Mouse (Mus musculus): ENCODE measurements around the gene Col25a1. TPM values are rescaled to one million over a fixed set of nuclear protein-coding genes. Genes with fewer than 3 reads are reported as not detected.

The Col25a1 gene
- total RNA-seq, 2 experiments from 2014 or later: 0.53 to 0.91 TPM

DNA sequence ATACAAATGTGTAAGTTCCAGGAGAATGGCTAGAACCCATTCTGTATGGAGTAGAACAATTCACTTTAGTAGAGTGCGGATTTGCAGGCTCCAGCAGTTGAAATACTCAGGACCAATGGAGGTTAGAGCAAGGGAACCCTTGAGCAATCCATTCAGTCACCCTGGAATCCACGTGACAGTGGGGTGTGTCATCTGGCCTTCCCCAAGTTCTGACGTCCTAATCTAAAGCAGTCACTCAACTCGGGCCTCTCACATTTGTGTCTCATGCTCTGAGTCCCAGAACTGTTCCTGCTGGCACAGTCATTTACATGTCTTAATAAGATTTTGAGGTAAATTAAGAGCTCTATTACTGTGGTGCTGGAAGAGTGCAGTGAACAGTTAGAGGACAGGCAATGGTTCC lies 28.6 kb downstream of the Col25a1 start:
- no peak for DNase-seq
- intact Hi-C loops (cut with DNase I; ENCODE audit: low total_unique reads): no loop called here

- no peak for DNase-seq
- intact Hi-C loops (cut with DNase I; ENCODE audit: low total_unique reads): no loop called here
Measured at GRCm38 (mm10) chr3:130160902-130161301, 29.6 kb downstream of the Col25a1 start.

DNA sequence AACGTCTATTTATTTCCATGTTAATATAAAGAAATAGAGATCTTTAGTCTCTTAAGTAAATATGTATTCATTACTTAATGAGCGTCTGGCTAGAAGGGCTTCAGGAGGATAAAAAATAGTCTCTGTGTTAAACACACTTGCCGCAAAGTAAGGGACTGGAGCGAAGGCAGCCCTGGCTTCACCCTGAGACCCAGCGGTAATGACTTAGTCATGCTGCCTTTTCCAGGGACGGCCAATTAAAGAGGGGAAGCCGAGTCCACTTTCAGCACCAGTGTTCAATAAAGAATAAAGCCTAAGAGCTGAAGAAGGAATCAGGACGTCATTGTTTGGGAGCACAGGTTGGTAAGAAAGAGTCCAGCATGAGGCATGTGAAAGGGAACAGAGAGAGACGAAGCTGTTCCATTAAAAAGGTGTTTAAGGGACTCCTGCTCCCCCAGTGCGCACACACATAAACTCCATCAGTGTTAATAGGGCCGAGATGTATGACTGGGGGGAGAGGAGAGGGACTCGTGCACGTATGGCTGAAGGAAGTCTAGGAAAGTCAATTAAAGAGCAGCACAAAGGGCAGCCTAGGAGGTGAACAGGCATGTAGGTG lies 30.1 kb downstream of the Col25a1 start:
- DNase-seq: no peak
- intact Hi-C loops (cut with DNase I; ENCODE audit: low total_unique reads): no loop called here

GRCm38 (mm10) chr3:130166875-130167274 lies 35.6 kb downstream of the Col25a1 start:
- intact Hi-C loops (cut with DNase I; ENCODE audit: low total_unique reads): no loop called here
- DNase-seq: no peak

DNA sequence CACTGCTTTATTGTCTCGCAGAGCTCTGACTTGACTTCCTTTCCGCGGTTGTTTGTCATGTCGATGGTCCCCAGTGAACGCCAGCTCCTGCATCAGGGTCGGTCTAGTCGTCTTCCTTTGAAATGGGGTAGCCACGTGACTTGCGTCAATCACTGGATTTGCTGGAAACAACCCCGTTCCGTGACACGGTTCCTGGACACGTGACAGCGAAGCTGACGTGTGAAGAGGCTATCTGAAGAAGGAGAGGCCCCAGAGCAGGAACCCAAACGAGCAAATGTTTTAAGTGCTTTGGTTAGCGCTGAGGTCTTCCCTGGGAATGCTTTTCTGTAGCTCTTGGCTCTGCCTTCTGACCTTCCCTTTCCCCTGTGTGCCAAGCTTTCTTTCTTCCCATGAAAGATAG lies 41.5 kb downstream of the Col25a1 start:
- no peak for DNase-seq
- intact Hi-C loops (cut with DNase I; ENCODE audit: low total_unique reads): no loop called here

DNA sequence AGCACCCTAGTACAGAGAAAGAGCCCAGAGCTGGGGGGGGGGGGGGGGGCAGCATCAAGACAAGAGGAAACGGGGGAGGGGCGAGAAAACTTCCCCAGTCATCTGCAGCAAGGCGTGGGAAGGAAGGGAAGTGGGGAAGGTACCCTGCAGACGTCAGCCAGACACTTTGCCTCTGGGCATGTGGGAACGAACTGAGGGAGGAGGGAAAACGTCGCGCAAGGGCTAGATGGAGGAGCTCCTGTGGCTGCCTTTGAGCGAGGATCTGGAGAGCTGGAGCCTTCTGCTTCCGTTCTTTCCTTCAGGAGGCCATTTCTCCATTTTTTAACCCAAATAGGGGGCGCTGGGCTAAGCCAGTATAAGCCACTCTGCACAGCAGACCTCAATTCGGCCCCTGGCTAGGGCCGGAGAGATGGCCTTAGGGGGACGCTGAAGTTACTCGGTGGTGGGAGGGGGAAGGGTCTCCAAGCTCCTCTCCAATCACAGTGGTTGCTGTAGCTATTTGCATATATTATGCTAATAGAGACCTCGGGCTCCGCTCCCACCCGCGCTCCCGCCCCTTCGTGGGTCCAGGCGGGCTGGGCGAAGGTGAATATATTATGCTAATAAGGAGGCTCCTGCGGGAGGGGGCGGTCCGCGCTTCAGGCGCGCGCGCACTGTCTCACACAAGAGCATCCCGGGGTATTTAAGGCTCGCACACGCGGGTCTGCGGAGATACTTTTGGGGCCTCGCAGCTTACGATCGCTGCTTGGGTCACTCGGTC lies 49.1 kb downstream of the Col25a1 start:
- DNase-seq: peak; percentile 61
- intact Hi-C loops (cut with DNase I; ENCODE audit: low total_unique reads): no loop called here

- DNase-seq: peak; percentile 14
- intact Hi-C loops (cut with DNase I; ENCODE audit: low total_unique reads): no loop called here
Measured at GRCm38 (mm10) chr3:130180964-130181590, 49.8 kb downstream of the Col25a1 start.

DNA sequence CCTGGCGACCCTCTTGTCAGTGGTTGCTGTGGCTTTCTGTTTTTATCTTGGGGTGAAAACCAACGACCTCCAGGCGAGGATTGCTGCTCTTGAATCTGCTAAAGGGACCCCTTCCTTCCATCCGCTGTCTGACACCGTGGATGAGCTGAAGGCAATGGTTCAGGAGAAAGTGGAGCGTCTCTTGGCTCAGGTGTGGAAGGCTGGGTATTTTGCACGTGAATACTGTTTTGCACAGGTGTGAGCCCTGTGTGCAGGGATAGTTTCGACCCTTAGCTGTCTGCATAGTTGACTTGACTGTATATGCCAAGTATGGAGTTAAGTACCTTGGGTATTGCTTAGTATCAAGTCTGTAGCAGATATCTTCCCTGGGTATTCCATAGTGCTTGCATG lies 50.3 kb downstream of the Col25a1 start:
- intact Hi-C loops (cut with DNase I; ENCODE audit: low total_unique reads): no loop called here
- no peak for DNase-seq

GRCm38 (mm10) chr3:130182450-130182849 lies 51.1 kb downstream of the Col25a1 start:
- no peak for DNase-seq
- intact Hi-C loops (cut with DNase I; ENCODE audit: low total_unique reads): no loop called here

DNA sequence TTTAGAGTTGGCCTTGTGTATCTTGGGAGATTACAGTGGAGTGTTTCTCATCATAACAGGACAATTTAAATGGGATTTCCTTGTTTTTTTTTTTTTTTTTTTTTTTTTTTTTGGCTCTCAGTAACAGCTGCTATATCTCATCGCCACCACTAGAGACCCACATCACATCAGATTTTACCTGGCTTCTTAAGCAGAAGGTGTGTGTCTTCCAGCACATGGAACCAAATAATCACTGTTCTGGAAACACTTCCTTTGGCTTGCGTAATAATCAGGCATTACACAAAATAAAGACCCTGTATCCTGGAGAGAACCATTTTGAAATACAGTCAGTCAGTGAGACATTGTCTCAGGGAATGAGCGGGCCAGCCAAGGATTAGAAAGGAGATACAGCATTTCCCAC lies 53.8 kb downstream of the Col25a1 start:
- intact Hi-C loops (cut with DNase I; ENCODE audit: low total_unique reads): no loop called here
- no peak for DNase-seq

DNA sequence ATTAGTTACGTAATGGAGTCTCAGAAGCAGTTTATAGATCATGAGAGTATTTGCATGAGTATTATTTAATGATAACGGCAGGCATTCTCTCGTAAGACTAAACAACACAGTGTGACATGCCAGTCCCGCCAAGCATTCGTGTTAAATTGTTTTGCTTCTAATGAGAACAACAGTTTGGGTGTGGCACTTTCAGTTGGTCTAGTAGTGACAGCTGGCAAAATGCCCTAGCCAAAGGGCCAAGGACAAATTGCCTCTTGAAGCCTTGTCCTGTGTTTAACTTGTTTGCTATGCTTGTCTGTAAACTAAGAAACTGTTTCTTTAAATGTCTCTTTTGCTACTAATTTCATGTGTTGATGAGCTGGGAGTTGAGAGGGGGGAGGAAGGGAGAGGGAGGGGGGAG lies 56.3 kb downstream of the Col25a1 start:
- no peak for DNase-seq
- intact Hi-C loops (cut with DNase I; ENCODE audit: low total_unique reads): no loop called here

DNA sequence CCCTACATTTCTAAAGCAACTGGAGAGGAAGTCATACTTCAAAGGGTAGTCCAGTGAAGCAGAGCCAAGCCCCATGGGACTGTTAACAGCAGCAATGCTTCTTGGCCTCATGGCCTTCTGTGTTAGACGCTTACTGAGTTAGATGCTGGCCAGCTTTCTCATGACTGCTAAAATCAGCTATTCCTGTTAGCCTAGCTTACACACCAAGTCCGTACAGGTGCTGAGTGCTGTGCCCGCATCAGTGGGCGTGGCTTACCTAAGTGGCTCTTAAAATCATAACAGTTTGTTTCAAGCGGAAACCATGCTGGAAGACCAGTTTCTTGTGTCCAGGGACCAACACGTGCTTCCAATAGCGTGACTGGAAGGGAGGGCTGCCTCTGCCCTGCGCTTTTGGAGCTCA lies 62.1 kb downstream of the Col25a1 start:
- no peak for DNase-seq
- intact Hi-C loops (cut with DNase I; ENCODE audit: low total_unique reads): loop anchor here (5.0 kb wide), 1 partner anchor 379 kb away; no protein-coding TSS in a partner anchor

GRCm38 (mm10) chr3:130214631-130215030 lies 83.3 kb downstream of the Col25a1 start:
- DNase-seq: no peak
- intact Hi-C loops (cut with DNase I; ENCODE audit: low total_unique reads): no loop called here

GRCm38 (mm10) chr3:130216141-130216540 lies 84.8 kb downstream of the Col25a1 start:
- DNase-seq: no peak
- intact Hi-C loops (cut with DNase I; ENCODE audit: low total_unique reads): no loop called here

- no peak for DNase-seq
- intact Hi-C loops (cut with DNase I; ENCODE audit: low total_unique reads): no loop called here
Measured at GRCm38 (mm10) chr3:130216646-130217045, 85.3 kb downstream of the Col25a1 start.

DNA sequence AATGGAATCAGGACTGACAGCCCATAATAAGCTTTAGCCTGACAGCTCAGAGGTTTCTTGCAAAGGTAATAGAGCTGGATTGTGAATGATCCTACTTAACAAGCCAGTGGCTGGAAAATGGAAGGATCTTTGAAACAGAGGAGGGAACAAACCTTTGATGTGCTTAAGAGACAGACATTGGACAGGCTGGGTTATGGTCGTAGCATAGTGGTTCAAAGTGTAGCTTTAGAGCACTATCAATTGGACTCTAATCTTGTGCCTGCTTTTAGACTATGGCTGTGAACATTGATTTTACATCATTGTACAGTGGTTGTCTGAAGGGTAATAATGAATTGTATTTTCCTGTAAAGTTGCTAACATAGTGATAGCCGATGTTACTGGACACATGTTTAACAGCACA lies 86.4 kb downstream of the Col25a1 start:
- intact Hi-C loops (cut with DNase I; ENCODE audit: low total_unique reads): no loop called here
- no peak for DNase-seq

- no peak for DNase-seq
- intact Hi-C loops (cut with DNase I; ENCODE audit: low total_unique reads): no loop called here
Measured at GRCm38 (mm10) chr3:130218232-130218728, 87.0 kb downstream of the Col25a1 start.

DNA sequence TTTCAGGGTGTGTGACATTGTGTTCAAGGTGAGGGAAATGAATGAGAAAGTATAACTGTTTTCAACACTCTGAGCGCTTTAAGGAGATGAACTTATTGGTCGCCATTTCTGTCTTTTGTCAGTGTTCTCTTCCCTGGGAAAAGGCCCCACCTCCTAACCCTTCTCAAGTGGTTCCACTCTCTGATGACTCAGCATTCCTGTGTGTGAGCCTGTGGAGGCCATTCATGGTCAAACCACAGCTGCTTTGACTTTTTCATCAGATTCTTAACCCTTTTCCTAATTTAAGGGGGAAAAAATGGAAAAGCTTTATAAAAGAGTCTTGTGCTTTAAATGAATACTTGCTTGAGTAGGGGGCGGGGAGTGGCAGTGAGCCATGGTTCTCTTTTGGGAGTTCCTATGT lies 89.5 kb downstream of the Col25a1 start:
- intact Hi-C loops (cut with DNase I; ENCODE audit: low total_unique reads): no loop called here
- no peak for DNase-seq

DNA sequence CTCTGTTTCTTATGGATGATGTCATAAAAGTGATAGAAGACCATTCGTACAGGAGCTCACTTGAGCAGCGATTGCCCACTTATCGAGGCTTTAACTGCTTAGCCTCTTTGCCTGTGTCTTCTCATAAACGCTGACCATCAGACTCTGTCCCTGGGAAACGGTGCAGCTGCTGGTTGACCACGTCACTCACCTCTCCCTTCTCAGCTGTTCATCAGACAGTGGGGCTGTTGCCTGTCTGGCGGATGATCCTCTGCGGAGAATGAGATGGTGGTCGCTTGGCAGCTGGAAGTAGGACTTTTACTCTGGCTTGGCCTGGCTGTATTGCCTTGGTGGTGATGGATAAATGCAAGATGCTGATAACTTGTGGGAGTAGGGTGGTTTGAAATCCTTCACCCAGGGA lies 96.9 kb downstream of the Col25a1 start:
- intact Hi-C loops (cut with DNase I; ENCODE audit: low total_unique reads): no loop called here
- DNase-seq: no peak

DNA sequence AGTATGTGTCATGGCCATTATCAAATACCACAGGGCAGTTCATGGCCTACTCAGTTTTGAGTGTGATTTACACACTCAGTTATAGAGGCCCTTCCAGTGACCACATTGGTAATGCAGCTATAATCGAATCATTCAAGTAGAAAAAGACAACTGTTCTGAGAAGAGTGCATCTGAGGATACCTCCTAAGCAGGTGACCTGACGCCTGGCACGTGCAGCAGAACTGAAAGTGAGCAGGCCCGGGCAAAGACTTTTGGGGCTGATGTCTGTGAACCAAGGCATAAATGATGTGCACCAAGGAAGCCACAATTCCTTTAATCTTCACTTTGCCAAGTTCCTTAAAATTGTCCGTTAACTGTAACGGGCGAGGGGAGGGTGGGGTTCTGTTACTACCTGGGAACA lies 101.6 kb downstream of the Col25a1 start:
- intact Hi-C loops (cut with DNase I; ENCODE audit: low total_unique reads): no loop called here
- DNase-seq: no peak

- DNase-seq: no peak
- intact Hi-C loops (cut with DNase I; ENCODE audit: low total_unique reads): no loop called here
Measured at GRCm38 (mm10) chr3:130235233-130235632, 103.9 kb downstream of the Col25a1 start.
